Mouse (Mus musculus): ENCODE results near the gene Sele. TPM values are rescaled to one million over a fixed set of nuclear protein-coding genes. Genes with fewer than 3 reads are reported as not detected.
"Not testable (repeated sequence)": the region's sequence is repeated elsewhere in the genome, so short reads cannot be mapped to it uniquely, and the experiment has no call there.

Sele gene
- under 1 TPM in 2 of 4 experiments, not detected in 2; 0.10 to 0.11 TPM for total RNA-seq (2022)

- no peak for DNase-seq (ENCODE audit: low spot score in 2 of 2)
Observed at GRCm38 (mm10) chr1:164047934-164048333, at the start of gene Sele. Gene Sele, plus strand, starts transcription at chr1:164048234.

- DNase-seq (ENCODE audit: low spot score in 2 of 2), result no peak
Observed at GRCm38 (mm10) chr1:164001831-164002452, 46.1 kb upstream of the Sele start.

- no peak for DNase-seq (ENCODE audit: low spot score in 2 of 2)
Observed at GRCm38 (mm10) chr1:164004311-164004710, 43.7 kb upstream of the Sele start.

DNA sequence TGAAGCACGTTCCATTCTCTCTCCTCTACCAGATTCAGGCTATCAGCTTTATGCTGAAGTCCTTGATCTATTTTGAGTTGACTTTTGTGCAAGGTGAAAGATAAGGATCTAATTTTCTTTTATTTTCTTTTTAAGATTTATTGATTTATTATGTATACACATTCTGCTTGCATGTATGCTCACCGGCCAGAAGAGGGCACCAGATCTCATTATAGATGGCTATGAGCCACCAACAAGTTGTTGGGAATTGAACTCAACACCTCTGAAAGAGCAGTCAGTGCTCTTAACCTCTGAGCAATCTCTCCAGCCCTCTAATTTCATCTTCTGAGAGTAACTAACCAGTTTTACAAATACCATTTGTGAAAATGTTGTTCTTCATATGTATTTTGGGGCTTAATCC lies 38.8 kb upstream of the Sele start:
- no peak for DNase-seq (ENCODE audit: low spot score in 2 of 2)

- DNase-seq (ENCODE audit: low spot score in 2 of 2), result no peak
Observed at GRCm38 (mm10) chr1:164014616-164015015, 33.4 kb upstream of the Sele start.

- DNase-seq (ENCODE audit: low spot score in 2 of 2), result no peak
Observed at GRCm38 (mm10) chr1:164018221-164018896, 29.7 kb upstream of the Sele start.

DNA sequence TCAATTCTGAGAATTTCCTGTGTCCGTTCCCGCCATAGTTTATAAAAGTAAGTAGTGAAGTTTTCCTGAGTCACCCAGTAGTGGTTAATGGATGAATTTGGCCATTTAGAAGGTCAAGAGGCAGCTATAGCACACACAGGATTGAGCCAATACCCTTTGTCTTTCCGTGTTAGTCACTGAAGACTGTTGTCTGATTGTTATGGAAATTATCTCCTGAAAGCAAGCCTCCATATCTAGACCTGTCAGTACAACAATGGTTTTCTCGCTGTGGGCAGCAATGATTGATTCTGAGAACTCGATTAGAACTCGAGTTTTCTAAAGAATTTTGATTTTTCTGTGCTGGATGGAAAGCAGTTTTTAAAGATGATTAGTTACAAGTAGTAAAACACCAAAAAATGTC lies 28.2 kb upstream of the Sele start:
- no peak for DNase-seq (ENCODE audit: low spot score in 2 of 2)

DNA sequence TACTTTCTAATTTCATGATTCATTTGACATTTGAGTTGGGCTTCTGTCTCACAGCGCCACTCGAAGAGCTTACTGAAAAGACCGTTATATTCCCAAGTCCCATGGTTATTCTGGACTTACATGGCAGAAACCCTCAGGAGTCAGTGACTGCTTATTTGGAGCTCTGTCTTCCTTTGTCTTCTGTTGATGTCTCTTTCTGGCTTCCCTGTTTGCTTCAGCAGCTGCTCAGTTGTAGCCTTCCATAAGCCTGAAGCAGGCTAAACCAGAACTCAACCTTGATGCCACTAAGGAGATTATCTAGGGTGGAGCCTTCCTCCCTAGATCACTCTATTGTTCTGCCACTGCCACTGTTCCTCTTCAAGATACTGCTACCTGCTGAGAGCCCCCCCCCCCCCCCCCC lies 27.3 kb upstream of the Sele start:
- not testable (repeated sequence) for DNase-seq (ENCODE audit: low spot score in 2 of 2)

GRCm38 (mm10) chr1:164022106-164022505 lies 25.9 kb upstream of the Sele start:
- DNase-seq (ENCODE audit: low spot score in 2 of 2), result not testable (repeated sequence)

- DNase-seq (ENCODE audit: low spot score in 2 of 2), result no peak
Observed at GRCm38 (mm10) chr1:164025685-164026084, 22.3 kb upstream of the Sele start.

GRCm38 (mm10) chr1:164027416-164027815 lies 20.6 kb upstream of the Sele start:
- DNase-seq (ENCODE audit: low spot score in 2 of 2), result no peak

GRCm38 (mm10) chr1:164040385-164041135 lies 7.5 kb upstream of the Sele start:
- DNase-seq (ENCODE audit: low spot score in 2 of 2), result no peak

DNA sequence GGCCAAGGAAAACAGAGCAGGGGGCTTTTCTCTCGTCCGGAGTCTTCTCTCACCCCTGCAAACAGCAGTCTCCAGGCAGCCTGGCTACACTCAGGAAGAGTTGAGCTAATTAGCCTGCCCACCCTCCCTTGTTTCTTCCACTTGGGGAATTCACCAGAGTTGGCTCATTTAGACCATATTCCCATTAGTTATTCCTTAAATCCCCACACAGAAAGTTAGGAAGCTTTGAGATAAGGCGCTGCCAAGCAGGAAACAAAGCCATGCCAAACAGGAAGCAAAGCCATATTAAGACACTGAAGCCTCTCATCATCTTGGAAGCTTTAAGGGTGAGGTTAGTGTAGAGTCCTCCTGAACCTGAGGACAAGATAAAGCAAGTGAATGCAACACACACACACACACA lies 4.5 kb upstream of the Sele start:
- DNase-seq (ENCODE audit: low spot score in 2 of 2), result no peak

- no peak for DNase-seq (ENCODE audit: low spot score in 2 of 2)
Observed at GRCm38 (mm10) chr1:164053561-164053960, 5.5 kb downstream of the Sele start.

DNA sequence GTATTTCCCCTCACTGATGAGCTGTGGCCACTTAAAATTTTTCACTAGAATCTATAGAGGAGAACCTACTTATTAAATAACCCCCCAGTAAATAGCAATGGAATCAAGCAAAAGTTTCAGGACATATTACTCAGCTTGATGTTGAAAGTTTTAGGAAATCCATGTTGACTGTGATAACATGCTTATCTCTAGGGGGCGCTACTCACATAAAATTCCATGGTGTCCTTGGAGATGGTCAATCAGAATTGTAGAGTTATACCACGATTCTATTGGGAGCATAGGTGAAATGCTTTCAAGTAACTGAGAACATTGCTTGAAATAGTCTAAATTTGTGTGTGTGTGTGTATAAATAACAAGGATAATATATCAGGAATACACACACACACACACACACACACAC lies 6.8 kb downstream of the Sele start:
- DNase-seq (ENCODE audit: low spot score in 2 of 2), result no peak

DNA sequence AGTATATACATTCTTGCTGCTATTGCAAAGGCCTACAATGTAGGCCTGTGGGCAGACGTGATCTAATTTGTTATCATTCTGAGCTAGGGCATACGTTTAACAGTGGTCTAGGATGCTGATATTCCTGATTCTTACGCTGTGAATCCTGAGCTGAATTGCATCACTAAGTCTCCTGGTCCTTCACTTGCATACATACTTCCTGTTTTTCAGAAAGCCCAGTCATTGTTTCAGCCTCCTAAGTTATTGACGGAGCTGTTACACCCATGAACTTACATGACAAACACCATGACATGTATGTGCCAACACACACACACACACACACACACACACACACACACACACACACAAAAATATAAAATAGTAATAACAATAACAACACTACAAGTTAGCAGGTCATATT lies 12.0 kb downstream of the Sele start:
- DNase-seq (ENCODE audit: low spot score in 2 of 2), result no peak

DNA sequence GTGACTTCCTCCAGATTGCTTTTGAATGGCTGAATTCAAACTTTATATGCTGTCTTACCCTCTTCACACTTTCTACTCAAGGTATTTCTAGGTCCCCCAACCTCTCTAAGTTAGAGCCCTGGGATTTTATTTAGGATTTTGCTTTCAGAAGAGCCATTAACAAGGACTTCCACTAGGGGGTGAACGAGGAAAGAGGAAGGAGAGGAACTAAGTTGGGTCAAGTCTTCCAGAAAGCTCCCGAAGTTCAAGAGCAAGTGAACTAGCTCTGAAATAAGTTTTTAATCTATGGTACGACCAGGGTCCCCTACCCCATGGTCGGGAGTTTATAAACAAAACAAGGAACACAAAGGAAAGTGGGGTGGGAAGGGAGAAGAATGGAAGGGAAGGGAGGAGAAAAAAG lies 13.2 kb downstream of the Sele start:
- no peak for DNase-seq (ENCODE audit: low spot score in 2 of 2)

DNA sequence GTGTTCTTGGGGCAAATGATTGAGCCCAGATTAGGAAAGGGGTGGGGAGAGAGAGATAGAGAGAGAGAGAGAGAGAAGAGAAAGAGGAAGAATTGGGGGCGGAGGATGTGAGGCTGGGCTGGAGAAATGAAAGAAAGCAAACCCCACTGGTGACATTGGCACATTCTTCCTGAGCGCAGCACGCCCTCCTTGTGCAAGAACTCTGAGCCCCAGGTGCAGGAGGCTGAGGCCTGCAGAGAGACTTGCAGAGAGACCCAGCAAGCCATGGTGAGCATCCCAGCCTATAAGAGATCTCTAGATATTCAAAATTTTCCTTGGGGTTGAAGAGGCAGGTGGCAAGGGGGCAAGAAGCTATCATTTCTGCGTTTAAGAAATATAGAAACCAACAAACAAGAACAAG lies 13.9 kb downstream of the Sele start, which contains the start of gene Sell:
Sell (plus strand) TSS at position 58 of the 400 bp plus-strand sequence.
- DNase-seq (ENCODE audit: low spot score in 2 of 2), result no peak

DNA sequence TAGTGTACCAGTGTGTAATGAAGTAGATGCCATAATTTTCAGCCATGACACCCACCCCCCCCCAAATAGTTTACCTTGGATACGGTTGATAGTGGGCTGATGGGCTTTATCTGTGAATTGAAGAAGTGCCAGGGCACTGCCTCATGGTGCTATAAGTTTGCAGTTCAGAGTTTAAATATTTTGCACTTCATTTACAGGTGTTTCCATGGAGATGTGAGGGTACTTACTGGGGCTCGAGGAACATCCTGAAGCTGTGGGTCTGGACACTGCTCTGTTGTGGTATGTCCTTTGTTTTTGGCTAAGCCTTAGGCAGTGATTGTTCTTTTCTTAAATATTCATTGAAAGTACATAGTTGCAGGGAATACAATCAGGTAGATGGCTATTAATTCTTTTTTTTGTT lies 14.8 kb downstream of the Sele start:
- no peak for DNase-seq (ENCODE audit: low spot score in 2 of 2)

DNA sequence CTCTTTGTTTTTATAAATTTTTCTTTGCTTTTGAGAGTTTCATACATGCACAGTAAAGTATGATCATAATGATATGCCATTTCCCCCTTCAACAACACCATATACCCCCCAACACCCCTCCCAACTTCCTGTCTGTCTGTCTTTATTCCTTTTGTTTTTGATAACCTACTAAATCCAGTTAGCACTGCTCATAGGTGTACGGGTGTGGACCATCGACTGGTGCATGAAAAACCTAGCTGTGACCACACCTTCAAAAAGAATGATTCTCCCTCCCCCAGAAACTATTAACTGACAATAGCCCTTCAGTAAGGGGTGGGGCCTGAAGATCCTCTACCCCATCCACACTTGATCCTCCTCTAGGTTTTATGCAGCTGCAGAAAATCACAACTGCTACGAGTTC lies 15.7 kb downstream of the Sele start:
- no peak for DNase-seq (ENCODE audit: low spot score in 2 of 2)

DNA sequence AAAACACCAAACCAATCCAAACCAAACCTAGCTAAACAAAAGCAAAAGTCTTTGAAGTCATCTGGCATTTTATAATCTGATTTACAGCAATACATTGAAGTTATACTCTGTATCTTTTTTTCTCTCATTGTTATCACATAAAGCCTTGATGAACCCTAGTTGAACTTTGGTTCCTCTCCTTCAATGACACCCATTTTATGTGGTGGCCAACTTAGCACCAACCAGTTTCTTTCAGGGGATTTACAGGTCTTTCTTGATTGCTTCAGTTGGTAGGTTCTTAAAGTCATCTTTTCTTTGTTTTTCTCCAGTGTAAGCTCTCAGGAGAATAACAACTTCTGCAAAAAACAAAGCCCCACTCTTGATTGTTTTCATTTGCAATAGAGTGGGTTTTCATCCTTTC lies 21.2 kb downstream of the Sele start:
- DNase-seq (ENCODE audit: low spot score in 2 of 2), result no peak

DNA sequence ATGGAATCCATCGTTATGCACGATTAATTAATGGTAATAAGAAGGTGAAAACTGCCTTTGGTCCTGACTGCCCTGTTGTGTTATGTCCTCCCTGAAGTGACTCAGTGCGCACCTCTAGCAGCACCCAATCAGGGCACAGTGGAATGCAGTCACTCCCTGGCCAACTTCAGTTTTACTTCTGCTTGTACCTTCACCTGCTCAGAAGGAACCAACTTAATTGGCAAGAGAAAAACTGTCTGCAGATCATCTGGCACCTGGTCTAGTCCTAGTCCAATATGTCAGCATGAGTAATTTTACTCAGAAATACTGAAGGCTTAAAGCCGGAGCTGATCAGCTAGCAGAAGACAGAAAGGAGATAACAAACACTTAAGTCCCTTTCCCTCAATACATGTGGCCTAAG lies 22.4 kb downstream of the Sele start:
- no peak for DNase-seq (ENCODE audit: low spot score in 2 of 2)

DNA sequence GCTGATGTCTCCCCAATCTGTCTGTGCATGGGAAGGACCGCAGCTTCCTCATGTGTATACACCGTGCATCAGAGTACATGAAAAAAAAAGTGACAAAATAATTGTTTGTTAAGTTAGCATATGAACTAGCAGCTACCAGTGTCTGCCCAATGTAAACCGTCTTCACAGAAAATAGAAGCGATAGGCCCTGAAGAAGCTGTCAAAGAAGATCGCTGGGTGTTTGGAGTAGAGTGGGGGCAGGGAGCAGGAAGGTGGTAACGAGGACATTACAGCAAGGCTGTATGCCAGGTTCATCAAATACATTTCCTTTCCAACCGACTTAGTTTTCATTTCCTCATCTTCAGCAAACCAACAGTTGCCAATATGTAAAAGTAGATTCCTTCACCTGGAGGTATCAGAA lies 23.1 kb downstream of the Sele start:
- DNase-seq (ENCODE audit: low spot score in 2 of 2), result no peak

All from layer of hippocampus, adult 8-10 months (tissue).